Mouse (Mus musculus): Measurements from ENCODE around the gene Olfr935. TPM values are rescaled to one million over a fixed set of nuclear protein-coding genes. Genes with fewer than 3 reads are reported as not detected.
A peak's percentile ranks its signal among the peaks of the same experiment; 100 is the strongest.

Olfr935 gene
- not detected in 2 replicates for polyA plus RNA-seq (2014; fragmentation: Nextera tagmentation; extraction: Ambion mirVana)

DNA sequence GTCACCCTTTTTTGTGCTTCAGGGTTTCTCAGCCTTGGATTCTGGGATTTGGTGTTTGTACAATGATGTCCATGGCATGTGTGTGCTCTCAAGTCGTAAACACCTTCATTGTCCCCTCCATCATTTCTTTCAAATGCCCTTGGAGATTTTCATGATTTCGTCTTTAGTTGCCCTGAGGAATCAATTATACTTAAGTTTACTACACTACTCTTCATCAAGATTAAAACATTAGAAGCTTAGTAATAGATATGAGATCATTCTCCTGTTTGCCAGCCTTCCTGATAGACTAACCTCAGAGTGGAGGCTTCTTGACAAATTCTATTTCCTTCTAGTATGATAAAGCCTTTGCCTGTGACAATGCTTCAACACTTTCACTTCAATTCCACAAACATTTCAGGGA lies at the start of gene Olfr935:
TSS of gene Olfr935 (minus strand) at position 101 of the 400 bp plus-strand sequence.
- no peaks in the 10 kb centered on the region for H3K9me3 ChIP-seq (ENCODE audit: control insufficient read depth, low read length)
- no peaks in the 10 kb centered on the region for H3K36me3 ChIP-seq (ENCODE audit: control insufficient read depth, insufficient read depth, low read length)
- H3K4me3 ChIP-seq (ENCODE audit: low read length) = no peak within 1 kb of the TSS
- H3K9ac ChIP-seq (ENCODE audit: low read depth, low read length) = no peak within 1 kb of the TSS
- H3K4me2 ChIP-seq (replicated peaks; ENCODE audit: low read depth, low read length) = no peak within 1 kb of the TSS
- no peak within 1 kb of the TSS for H3K27ac ChIP-seq (ENCODE audit: low read depth, low read length)
- 76% methylated on average over 2 of the region's 2 CpGs for WGBS
- ATAC-seq (ENCODE audit: low FRiP score, low TSS enrichment) = no peak
- H3K27me3 ChIP-seq (ENCODE audit: control insufficient read depth, insufficient read depth, low read length) = no peaks in the 10 kb centered on the region
- no peaks in the 10 kb centered on the region for H3K4me1 ChIP-seq (ENCODE audit: control insufficient read depth, insufficient read depth, low read length)

DNA sequence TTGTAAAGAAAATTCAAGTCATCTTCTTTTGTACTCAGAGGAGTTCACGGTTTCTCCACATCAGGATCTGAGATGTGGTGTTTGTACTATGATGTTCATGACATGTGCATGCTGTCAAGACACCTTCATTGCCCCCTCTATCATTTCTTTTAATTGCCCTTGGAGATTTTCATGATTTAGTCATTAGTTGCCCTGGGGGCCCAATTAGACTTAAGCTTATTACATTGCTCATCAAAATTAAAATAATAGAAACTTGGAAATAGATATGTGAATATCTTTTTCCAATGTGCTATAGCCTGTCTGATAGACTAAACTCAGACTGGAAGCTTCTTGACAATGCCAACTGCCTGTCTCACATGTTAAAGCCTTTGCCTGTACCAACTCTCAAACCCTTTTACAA lies 23.8 kb upstream of the Olfr935 start, which contains the start of gene Olfr146:
TSS of gene Olfr146 (minus strand) at position 101 of the 400 bp plus-strand sequence.
- no peaks in the 10 kb centered on the region for H3K4me1 ChIP-seq (ENCODE audit: control insufficient read depth, insufficient read depth, low read length)

DNA sequence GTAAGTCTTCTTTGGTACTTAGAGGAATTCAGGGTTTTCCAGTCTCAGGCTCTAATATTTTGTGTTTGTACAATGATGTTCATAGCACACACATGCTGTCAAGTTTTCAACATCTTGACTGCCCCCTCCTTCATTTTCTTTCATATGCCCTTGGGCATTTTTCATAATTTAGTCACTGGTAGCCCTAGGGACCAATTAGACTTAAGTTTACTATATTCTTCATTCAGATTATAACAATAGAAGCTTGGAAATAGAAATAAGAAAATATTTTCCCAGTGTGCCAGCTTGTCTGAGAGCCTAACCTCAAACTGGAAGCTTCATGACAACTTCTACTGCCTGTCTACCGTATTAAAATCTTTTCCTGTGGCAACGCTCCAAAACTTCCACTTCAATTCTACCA lies 11.3 kb downstream of the Olfr935 start, which contains the start of gene Olfr934:
TSS of gene Olfr934 (minus strand) at position 101 of the 400 bp plus-strand sequence.
- Histone ChIP-seq H3K27me3 (ENCODE audit: control insufficient read depth, insufficient read depth, low read length) (no peaks in the 10 kb centered on the region), H3K4me3 (ENCODE audit: low read length) (no peak within 1 kb of the TSS), H3K4me1 (ENCODE audit: control insufficient read depth, insufficient read depth, low read length) (no peaks in the 10 kb centered on the region), H3K9ac (ENCODE audit: low read depth, low read length) (no peak within 1 kb of the TSS), H3K4me2 (replicated peaks; ENCODE audit: low read depth, low read length) (no peak within 1 kb of the TSS), H3K9me3 (ENCODE audit: control insufficient read depth, low read length) (no peaks in the 10 kb centered on the region), H3K27ac (ENCODE audit: low read depth, low read length) (no peak within 1 kb of the TSS), H3K36me3 (ENCODE audit: control insufficient read depth, insufficient read depth, low read length) (no peaks in the 10 kb centered on the region)
- WGBS = 91% methylated on average over 2 of the region's 2 CpGs
- ATAC-seq (ENCODE audit: low FRiP score, low TSS enrichment) = no peak

More for the DNA sequence above, 23.8 kb upstream of the Olfr935 start, which contains the start of gene Olfr146:
- Histone ChIP-seq H3K9ac (ENCODE audit: low read depth, low read length) (no peak within 1 kb of the TSS), H3K4me2 (replicated peaks; ENCODE audit: low read depth, low read length) (no peak within 1 kb of the TSS), H3K27me3 (ENCODE audit: control insufficient read depth, insufficient read depth, low read length) (no peaks in the 10 kb centered on the region), H3K4me3 (ENCODE audit: low read length) (no peak within 1 kb of the TSS), H3K36me3 (ENCODE audit: control insufficient read depth, insufficient read depth, low read length) (no peaks in the 10 kb centered on the region), H3K27ac (ENCODE audit: low read depth, low read length) (no peak within 1 kb of the TSS), H3K9me3 (ENCODE audit: control insufficient read depth, low read length) (no peaks in the 10 kb centered on the region)
- ATAC-seq (ENCODE audit: low FRiP score, low TSS enrichment) = no peak
- WGBS = 87% methylated on average over 1 of the region's 1 CpGs

DNA sequence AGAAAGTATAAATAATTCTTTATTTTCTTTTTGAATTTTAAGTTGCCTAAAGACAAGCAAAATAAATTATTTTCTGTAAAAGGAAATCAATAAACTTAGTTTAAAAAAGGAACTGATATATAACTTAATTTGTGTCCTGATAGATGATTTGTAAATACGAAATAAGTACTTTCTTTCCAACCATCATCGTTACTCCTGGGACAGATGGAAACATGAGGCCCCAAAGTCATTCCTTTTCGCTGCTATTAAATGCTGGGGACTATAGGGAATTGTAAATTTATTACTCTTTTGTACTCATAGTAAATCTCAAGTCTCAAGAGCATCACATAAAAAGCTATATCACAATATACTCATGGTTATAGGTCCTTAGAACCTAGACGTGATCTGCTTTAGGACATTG lies 27.5 kb downstream of the Olfr935 start, which contains the start of gene Olfr933:
TSS of gene Olfr933 (plus strand) at position 301 of the 400 bp plus-strand sequence.
- Histone ChIP-seq H3K4me3 (ENCODE audit: low read length) (no peak within 1 kb of the TSS), H3K4me1 (ENCODE audit: control insufficient read depth, insufficient read depth, low read length) (no peaks in the 10 kb centered on the region), H3K9ac (ENCODE audit: low read depth, low read length) (no peak within 1 kb of the TSS), H3K4me2 (replicated peaks; ENCODE audit: low read depth, low read length) (no peak within 1 kb of the TSS), H3K27ac (ENCODE audit: low read depth, low read length) (no peak within 1 kb of the TSS), H3K9me3 (ENCODE audit: control insufficient read depth, low read length) (no peaks in the 10 kb centered on the region), H3K27me3 (ENCODE audit: control insufficient read depth, insufficient read depth, low read length) (no peaks in the 10 kb centered on the region), H3K36me3 (ENCODE audit: control insufficient read depth, insufficient read depth, low read length) (no peaks in the 10 kb centered on the region)
- 71% methylated on average over 4 of the region's 4 CpGs for whole genome bisulfite sequencing
- no peak for ATAC-seq (ENCODE audit: low FRiP score, low TSS enrichment)

DNA sequence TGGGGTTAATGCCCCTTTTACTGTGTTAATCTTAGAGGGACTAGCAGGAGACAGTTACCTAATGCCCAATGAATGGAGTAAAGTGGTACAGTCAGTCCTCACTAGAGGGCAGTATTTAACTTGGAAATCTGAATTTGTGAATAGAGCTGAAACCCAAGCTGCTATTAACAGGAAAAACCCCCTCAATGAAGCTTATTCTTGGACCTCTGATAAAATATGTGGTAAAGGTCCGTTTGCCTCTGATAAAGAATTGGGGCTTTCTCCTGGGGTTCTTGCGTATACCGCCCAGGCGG lies 45.4 kb downstream of the Olfr935 start:
- WGBS = 79% methylated on average over 4 of the region's 4 CpGs
- no peaks in the 10 kb centered on the region for H3K27me3 ChIP-seq (ENCODE audit: control insufficient read depth, insufficient read depth, low read length)
- no peak overlapping the region for H3K4me2 ChIP-seq (replicated peaks; ENCODE audit: low read depth, low read length)
- H3K4me3 ChIP-seq (ENCODE audit: low read length) = no peak overlapping the region
- no peak overlapping the region for H3K27ac ChIP-seq (ENCODE audit: low read depth, low read length)
- no peak overlapping the region for H3K9ac ChIP-seq (ENCODE audit: low read depth, low read length)
- ATAC-seq (ENCODE audit: low FRiP score, low TSS enrichment) = no peak
- H3K9me3 ChIP-seq (ENCODE audit: control insufficient read depth, low read length) = no peaks in the 10 kb centered on the region
- no peaks in the 10 kb centered on the region for H3K4me1 ChIP-seq (ENCODE audit: control insufficient read depth, insufficient read depth, low read length)
- H3K36me3 ChIP-seq (ENCODE audit: control insufficient read depth, insufficient read depth, low read length) = no peaks in the 10 kb centered on the region

DNA sequence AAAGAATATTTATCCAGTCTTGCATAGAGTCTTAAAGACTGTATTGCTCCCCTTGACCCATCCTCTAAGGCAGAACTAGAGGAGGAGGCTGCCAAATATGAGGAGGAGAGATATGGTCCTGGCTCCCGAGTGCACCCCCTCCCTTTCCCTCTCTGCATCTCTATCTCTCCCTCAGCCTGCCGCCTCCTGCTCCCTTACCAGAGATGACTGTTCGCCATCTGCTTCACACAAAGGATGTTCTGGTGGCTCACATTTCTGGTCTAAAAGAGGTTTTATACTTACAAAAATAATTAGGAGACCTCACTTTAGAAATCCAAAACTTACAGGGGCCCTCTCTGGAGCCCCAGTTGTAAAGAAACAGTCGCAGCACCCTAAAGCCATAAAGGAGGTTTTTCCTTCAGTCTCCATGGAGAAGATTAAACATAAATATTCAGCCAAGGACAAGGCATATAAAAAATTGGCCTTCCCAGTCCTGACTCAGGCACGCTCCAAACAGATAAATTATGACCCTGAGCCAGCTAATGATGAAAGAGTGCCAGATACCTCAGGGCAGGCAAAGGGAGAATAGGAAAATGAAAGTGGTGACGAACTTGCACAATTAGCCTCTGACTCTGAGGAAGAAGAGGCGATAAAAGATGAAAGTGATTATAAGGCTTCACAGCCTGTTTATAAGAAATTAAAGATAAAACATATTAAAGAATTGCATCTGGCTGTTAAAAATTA lies 45.9 kb downstream of the Olfr935 start:
- Histone ChIP-seq H3K9ac (ENCODE audit: low read depth, low read length) (no peak overlapping the region), H3K9me3 (ENCODE audit: control insufficient read depth, low read length) (no peaks in the 10 kb centered on the region), H3K36me3 (ENCODE audit: control insufficient read depth, insufficient read depth, low read length) (no peaks in the 10 kb centered on the region), H3K27me3 (ENCODE audit: control insufficient read depth, insufficient read depth, low read length) (no peaks in the 10 kb centered on the region), H3K4me3 (ENCODE audit: low read length) (no peak overlapping the region), H3K4me2 (replicated peaks; ENCODE audit: low read depth, low read length) (0 out of 2 replicates have a peak overlapping the region, but pooled peaks have one; percentile 6), H3K4me1 (ENCODE audit: control insufficient read depth, insufficient read depth, low read length) (no peaks in the 10 kb centered on the region), H3K27ac (ENCODE audit: low read depth, low read length) (no peak overlapping the region)
- ATAC-seq (ENCODE audit: low FRiP score, low TSS enrichment) = no peak
- 31% methylated on average over 7 of the region's 7 CpGs for WGBS

Small RNAs within 50 kb of the gene (microRNA-seq; reads per million reads assigned to microRNA genes)
- gene Gm25529 = not detected

Other genes starting within 250 kb of the Olfr935 start
- gene Olfr920, start 247.4 kb downstream of the Olfr935 start, polyA plus RNA-seq (2014; fragmentation: Nextera tagmentation; extraction: Ambion mirVana) = 0.05 TPM in 1 of 2 replicates, not detected in the other
- gene Olfr921, start 226.6 kb downstream of the Olfr935 start, polyA plus RNA-seq (2014; fragmentation: Nextera tagmentation; extraction: Ambion mirVana) = not detected in 2 replicates
- gene Olfr922, start 185.1 kb downstream of the Olfr935 start, polyA plus RNA-seq (2014; fragmentation: Nextera tagmentation; extraction: Ambion mirVana) = not detected in 2 replicates
- not detected in 2 replicates for gene Olfr923, start 173.1 kb downstream of the Olfr935 start, polyA plus RNA-seq (2014; fragmentation: Nextera tagmentation; extraction: Ambion mirVana)
- not detected in 2 replicates for gene Olfr924, start 155.2 kb downstream of the Olfr935 start, polyA plus RNA-seq (2014; fragmentation: Nextera tagmentation; extraction: Ambion mirVana)
- gene Olfr26, start 144.6 kb downstream of the Olfr935 start, polyA plus RNA-seq (2014; fragmentation: Nextera tagmentation; extraction: Ambion mirVana) = not detected in 2 replicates
- gene Olfr926, start 122.6 kb downstream of the Olfr935 start, polyA plus RNA-seq (2014; fragmentation: Nextera tagmentation; extraction: Ambion mirVana) = not detected in 2 replicates
- gene Olfr930, start 69.9 kb downstream of the Olfr935 start, polyA plus RNA-seq (2014; fragmentation: Nextera tagmentation; extraction: Ambion mirVana) = not detected in 2 replicates
- not detected in 2 replicates for gene Olfr933, start 27.4 kb downstream of the Olfr935 start, polyA plus RNA-seq (2014; fragmentation: Nextera tagmentation; extraction: Ambion mirVana)
- gene Olfr934, start 11.4 kb downstream of the Olfr935 start, polyA plus RNA-seq (2014; fragmentation: Nextera tagmentation; extraction: Ambion mirVana) = not detected in 2 replicates
- gene Olfr146, start 23.7 kb upstream of the Olfr935 start, polyA plus RNA-seq (2014; fragmentation: Nextera tagmentation; extraction: Ambion mirVana) = not detected in 2 replicates
- not detected in 2 replicates for gene Olfr937, start 65.3 kb upstream of the Olfr935 start, polyA plus RNA-seq (2014; fragmentation: Nextera tagmentation; extraction: Ambion mirVana)
- not detected in 2 replicates for gene Olfr938, start 79.2 kb upstream of the Olfr935 start, polyA plus RNA-seq (2014; fragmentation: Nextera tagmentation; extraction: Ambion mirVana)
- not detected in 2 replicates for gene Olfr27, start 128.4 kb upstream of the Olfr935 start, polyA plus RNA-seq (2014; fragmentation: Nextera tagmentation; extraction: Ambion mirVana)
- not detected in 2 replicates for gene Olfr943, start 166.6 kb upstream of the Olfr935 start, polyA plus RNA-seq (2014; fragmentation: Nextera tagmentation; extraction: Ambion mirVana)
- not detected in 2 replicates for gene Olfr944, start 202.2 kb upstream of the Olfr935 start, polyA plus RNA-seq (2014; fragmentation: Nextera tagmentation; extraction: Ambion mirVana)

Data from kidney, embryonic 14.5 days (tissue).